Mouse (Mus musculus) testis, adult 2 months (tissue): ENCODE data around the gene Galk1.

Experiments
- CTCF ChIP-seq: fragments of 200-500 bp; IDR thresholded peaks from 2 replicates; pipeline ENCODE4 v1.5.1; 2012; ENCODE audit warnings: low read depth, mild to moderate bottlenecking, inconsistent platforms, low read length, moderate library complexity; ENCODE audit not compliant: control insufficient read depth, insufficient read depth, insufficient replicate concordance
- POLR2A ChIP-seq: fragments of 200-500 bp; IDR thresholded peaks from 2 replicates; pipeline ENCODE4 v1.6.1; 2012; ENCODE audit warnings: low read depth, mild to moderate bottlenecking, inconsistent platforms, low read length, moderate library complexity; ENCODE audit not compliant: control insufficient read depth

DNA sequence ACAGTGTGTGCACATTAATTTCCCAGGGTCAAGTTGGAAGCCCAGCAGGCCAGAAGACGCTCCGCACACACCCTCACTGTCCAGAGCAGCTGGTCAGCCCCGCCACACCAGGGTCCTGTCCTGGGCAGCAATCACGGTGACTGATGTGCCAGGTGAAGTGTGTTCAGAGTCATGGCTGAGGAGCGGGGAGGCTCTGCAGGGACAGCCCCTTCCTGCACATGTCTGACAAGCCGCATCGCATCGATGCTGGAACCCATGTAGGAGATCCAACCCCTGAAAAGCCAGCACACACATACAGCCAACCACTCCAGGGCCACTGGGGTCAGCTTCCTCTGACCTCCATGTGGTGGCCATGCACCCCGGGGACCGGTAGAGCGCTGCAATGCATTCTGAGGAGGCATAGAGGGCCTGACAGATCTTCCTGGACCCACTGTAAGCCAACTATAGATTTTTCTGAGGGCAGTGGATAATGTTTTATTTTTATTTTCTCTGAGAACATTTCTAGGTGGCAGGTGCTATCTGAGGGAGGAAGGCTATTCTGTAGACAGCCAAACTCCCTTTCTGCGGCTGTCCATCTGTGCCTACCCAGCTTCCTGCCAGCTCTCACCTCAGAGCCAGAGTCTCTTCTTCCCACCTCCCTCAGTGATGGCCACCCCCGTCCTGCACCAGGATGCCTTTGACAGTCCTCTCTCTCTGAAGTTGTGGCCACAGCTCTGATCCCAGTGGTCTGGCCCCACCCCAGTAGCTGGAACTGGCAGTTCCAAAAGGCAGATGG lies 49.3 kb upstream of the Galk1 start:
- TF ChIP-seq POLR2A, result no peak
- TF ChIP-seq CTCF, result no peak
